Mouse (Mus musculus): ENCODE measurements around the gene Rcc1. TPM values are rescaled to one million over a fixed set of nuclear protein-coding genes. Genes with fewer than 3 reads are reported as not detected.

Rcc1 gene
- polyA plus RNA-seq, 1 experiment from 2014 or later = 79.4 TPM

DNA sequence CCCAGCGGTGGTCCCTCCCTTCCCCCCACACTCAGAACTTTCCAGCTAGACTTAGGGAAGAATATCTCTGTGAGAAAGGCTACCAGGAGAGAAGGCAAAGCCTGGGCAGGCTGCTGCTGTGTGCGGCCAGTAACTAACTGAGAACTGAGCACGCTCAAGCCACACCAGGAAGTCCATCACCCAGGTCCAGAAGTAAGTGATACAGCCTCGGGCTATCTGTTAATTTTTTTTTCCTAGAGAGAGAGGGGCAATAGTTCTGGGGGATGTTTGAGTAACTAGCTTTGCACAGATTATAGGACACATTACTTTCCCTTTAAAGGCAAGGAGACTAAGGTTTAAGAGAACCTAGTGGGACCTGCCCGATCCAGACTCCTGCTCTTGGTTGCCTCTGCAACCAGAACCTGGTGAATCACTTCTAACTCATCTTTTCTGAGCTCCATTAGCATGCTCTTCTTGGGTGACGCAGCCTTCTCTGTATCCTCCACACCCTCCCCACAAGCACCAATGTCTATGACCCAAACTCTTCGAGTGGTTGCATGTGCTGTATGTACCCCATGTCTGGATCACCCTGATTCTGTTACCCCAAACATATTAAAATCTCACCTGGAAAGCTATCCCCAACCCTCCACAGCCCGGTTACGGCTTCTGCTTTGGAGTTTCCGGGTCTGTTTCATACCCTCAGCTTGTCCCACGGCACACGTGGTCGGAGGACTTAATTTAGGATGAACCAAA, 8.8 kb downstream of the Rcc1 start:
- Histone ChIP-seq H3K36me3 (peaks cover 31% of the 10 kb centered on the region), H3K27ac (peak overlapping the region; percentile 90), H3K27me3 (no peaks in the 10 kb centered on the region), H3K4me1 (replicated peaks) (peaks cover 59% of the 10 kb centered on the region), H3K9ac (peak overlapping the region; percentile 92), H3K4me3 (replicated peaks) (peak overlapping the region; percentile 81), H3K4me2 (peak overlapping the region; percentile 86), H3K9me3 (replicated peaks) (no peaks in the 10 kb centered on the region)
- DNase-seq = no peak
- ATAC-seq (ENCODE audit: low read depth) = peak; percentile 35
- 3% methylated on average over 13 of the region's 13 CpGs for WGBS (ENCODE audit: insufficient replicate concordance)

DNA sequence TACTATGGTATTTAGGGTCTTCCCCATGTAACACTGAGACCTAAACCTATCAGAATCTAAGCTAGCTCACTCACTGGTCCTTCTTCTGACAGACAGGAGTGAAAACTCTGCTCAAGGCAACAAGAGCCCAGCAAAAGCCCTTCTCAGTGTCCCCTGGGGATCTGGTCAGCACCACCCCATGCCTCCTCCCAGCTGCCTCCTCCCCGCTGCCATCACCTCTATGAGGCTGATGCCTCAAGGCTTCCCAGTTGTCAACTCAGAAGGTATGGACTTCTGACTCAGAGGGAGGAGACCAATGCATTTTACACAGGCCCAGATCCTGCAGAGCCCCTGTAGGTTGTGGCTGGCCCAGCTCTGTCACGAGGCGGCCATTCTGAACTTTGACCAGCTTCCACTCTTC, 12.0 kb downstream of the Rcc1 start:
- peak overlapping the region; percentile 5; the same call in 1 of the 2 replicates for H3K4me2 ChIP-seq
- no peak overlapping the region for H3K27ac ChIP-seq
- DNase-seq (no peak), ATAC-seq (ENCODE audit: low read depth) (no peak)
- H3K27me3 ChIP-seq = no peaks in the 10 kb centered on the region
- 82% methylated on average over 3 of the region's 3 CpGs for WGBS (ENCODE audit: insufficient replicate concordance)
- H3K36me3 ChIP-seq = peaks cover 60% of the 10 kb centered on the region
- H3K4me1 ChIP-seq (replicated peaks) = peaks cover 51% of the 10 kb centered on the region
- H3K9me3 ChIP-seq (replicated peaks) = no peaks in the 10 kb centered on the region
- no peak overlapping the region; the same call in 1 of the 2 replicates for H3K9ac ChIP-seq
- H3K4me3 ChIP-seq (replicated peaks) = no peak overlapping the region

DNA sequence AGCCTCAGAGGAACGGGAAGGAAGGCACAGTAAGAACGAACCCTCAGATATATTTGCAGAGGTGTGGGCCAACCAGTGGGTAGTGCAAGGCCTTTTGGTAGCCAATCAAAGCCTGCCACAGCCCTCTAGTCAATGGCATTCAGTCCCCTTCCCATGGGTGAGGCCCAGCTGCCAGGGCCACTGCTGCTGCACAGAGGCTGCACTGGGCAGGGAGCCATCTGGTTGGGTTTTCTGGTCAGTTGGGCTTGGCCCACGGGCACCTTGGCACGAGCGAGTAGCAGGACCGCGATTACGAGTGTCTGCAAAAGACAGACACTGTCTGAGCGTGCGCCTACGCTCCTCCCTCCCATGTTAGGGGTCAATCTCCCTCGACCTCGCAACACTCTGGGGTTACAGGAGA, 14.5 kb downstream of the Rcc1 start:
- Histone ChIP-seq H3K9ac (no peak overlapping the region), H3K4me2 (no peak overlapping the region), H3K27ac (no peak overlapping the region), H3K9me3 (replicated peaks) (no peaks in the 10 kb centered on the region), H3K4me3 (replicated peaks) (no peak overlapping the region), H3K27me3 (no peaks in the 10 kb centered on the region), H3K36me3 (peaks cover 85% of the 10 kb centered on the region), H3K4me1 (replicated peaks) (peaks cover 43% of the 10 kb centered on the region)
- ATAC-seq (ENCODE audit: low read depth) (no peak), DNase-seq (no peak)
- WGBS (ENCODE audit: insufficient replicate concordance) = 89% methylated on average over 13 of the region's 13 CpGs

DNA sequence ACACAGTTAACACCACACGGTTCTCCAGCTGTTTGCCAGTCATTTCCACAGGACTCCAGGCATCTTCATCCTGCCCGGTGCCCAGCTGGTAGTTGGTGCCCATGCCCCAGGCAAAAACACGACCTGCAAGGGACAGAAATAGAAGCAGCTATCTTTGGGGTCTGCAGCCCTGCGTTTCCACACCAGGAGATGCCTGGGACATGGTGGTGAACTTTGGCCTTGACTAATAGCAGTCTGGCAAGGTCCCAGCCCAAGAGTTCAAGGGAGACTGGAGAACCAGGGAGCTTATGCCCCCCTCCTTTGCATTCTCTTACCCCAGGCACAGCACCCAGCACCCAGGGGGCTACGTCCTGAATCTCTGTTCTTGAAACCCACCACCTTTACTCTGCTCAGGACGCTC, 20.5 kb downstream of the Rcc1 start:
- Histone ChIP-seq H3K9me3 (replicated peaks) (no peaks in the 10 kb centered on the region), H3K36me3 (peaks cover 73% of the 10 kb centered on the region)
- no peak for DNase-seq

DNA sequence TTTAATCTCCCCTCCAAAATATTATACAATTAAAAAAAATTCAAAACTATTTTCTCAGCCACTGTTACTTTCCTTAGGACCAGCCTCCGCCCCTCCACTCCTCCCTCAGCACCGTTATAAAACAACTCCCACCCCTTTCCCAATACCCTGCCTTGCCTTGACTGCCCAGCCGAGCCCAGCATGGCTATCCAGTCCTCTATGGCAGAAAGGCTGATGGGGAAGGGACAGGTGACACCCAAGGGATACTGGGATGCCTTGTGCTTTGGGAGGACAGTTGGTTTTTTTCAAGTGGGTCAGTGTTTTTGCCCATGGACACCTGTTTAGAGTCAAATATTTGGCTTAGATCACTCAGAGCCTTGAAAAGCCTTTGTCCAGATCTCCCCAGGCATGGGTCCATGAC, 21.4 kb downstream of the Rcc1 start:
- no peak overlapping the region for H3K27ac ChIP-seq
- no peak overlapping the region for H3K4me3 ChIP-seq (replicated peaks)
- H3K36me3 ChIP-seq = peaks cover 63% of the 10 kb centered on the region
- 80% methylated on average over 3 of the region's 3 CpGs for WGBS (ENCODE audit: insufficient replicate concordance)
- peaks cover 53% of the 10 kb centered on the region for H3K4me1 ChIP-seq (replicated peaks)
- no peak overlapping the region for H3K9ac ChIP-seq
- H3K27me3 ChIP-seq = no peaks in the 10 kb centered on the region
- no peaks in the 10 kb centered on the region for H3K9me3 ChIP-seq (replicated peaks)
- DNase-seq (no peak), ATAC-seq (ENCODE audit: low read depth) (no peak)
- H3K4me2 ChIP-seq = no peak overlapping the region

More for the DNA sequence above, 20.5 kb downstream of the Rcc1 start:
- ATAC-seq (ENCODE audit: low read depth) = no peak
- no peak overlapping the region for H3K4me2 ChIP-seq
- peaks cover 47% of the 10 kb centered on the region for H3K4me1 ChIP-seq (replicated peaks)
- H3K27ac ChIP-seq = no peak overlapping the region
- no peaks in the 10 kb centered on the region for H3K27me3 ChIP-seq
- H3K4me3 ChIP-seq (replicated peaks) = no peak overlapping the region
- H3K9ac ChIP-seq = no peak overlapping the region
- 85% methylated on average over 6 of the region's 6 CpGs for WGBS (ENCODE audit: insufficient replicate concordance)

DNA sequence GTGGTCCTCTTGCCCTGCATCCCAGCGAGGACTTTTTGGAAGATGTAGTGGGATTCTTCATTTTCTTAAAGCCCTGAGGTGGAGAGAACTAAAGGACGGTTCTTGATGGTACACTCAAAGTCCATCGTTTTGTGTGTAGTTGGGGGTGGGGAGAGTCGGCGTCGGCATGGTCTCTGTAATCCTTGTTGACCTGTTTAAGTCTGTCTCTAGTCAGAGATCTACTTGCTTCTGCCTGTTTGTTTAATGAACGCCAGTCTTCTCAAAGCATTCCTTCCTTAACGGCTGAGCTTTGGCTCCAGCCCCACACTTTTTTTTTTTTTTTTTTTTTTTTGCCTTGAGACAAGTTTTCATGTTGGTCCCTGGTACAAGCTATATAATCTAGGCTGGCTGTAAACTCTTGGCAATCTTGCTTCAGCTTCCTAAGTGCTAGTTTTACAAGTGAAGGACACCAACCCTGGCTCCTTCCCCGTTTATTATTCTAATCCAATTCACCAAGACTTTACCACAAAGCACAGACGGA, 23.5 kb downstream of the Rcc1 start:
- DNase-seq (no peak), ATAC-seq (ENCODE audit: low read depth) (0 out of 2 replicates have a peak, but pooled peaks have one; percentile 1)
- H3K9me3 ChIP-seq (replicated peaks) = no peaks in the 10 kb centered on the region
- peaks cover 46% of the 10 kb centered on the region for H3K4me1 ChIP-seq (replicated peaks)
- H3K36me3 ChIP-seq = peaks cover 50% of the 10 kb centered on the region
- peak overlapping the region; percentile 76 for H3K4me3 ChIP-seq (replicated peaks)
- peak overlapping the region; percentile 95 for H3K4me2 ChIP-seq
- H3K27ac ChIP-seq = peak overlapping the region; percentile 89
- WGBS (ENCODE audit: insufficient replicate concordance) = 19% methylated on average over 10 of the region's 10 CpGs
- no peaks in the 10 kb centered on the region for H3K27me3 ChIP-seq
- H3K9ac ChIP-seq = peak overlapping the region; percentile 89

DNA sequence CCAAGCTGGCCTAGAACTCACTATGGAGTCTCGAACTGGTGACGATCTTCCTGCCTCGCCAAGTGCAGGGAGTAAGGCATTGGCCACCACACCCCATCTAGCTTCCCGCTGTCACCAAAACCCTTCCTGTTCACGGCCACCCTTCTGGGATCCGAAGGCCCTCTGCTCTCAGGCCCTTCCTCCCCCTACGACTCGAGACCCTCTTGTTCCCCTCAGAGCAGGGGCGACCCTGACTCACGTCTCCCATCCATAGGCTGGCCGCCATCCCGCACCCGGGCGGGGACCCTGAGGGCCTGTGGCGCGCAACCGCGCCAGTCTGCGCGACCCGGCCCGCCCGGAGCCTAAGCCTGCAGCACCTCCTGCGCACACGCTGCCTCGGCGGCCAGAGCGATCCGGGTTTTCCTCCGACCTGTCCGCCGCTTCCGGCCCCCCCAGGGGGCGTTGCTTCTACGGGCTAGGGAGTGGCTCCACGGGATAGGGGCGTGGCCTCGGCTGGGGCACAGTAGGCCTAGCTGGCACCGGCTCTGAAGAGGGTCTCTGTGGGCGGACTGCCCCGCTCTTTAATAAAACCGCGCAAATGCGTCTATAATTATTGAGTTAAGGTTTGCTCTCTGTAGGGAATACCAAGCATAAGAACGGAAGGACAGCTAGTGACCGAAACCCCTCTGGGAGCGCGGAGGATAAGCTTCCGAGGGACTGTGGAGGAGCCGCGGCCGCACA, 24.1 kb downstream of the Rcc1 start, which contains the start of gene Trnau1ap:
Gene Trnau1ap, minus strand, starts transcription at position 424 of the 720 bp plus-strand sequence.
- ATAC-seq (ENCODE audit: low read depth) (peak; percentile 96), DNase-seq (peak; percentile 94)
- no peaks in the 10 kb centered on the region for H3K27me3 ChIP-seq
- peak within 1 kb of the TSS; percentile 95 for H3K4me2 ChIP-seq
- WGBS (ENCODE audit: insufficient replicate concordance) = under 1% methylated on average over 52 of the region's 52 CpGs
- peaks cover 46% of the 10 kb centered on the region for H3K4me1 ChIP-seq (replicated peaks)
- H3K9ac ChIP-seq = peak within 1 kb of the TSS; percentile 89
- H3K27ac ChIP-seq = peak within 1 kb of the TSS; percentile 89
- peak within 1 kb of the TSS; percentile 76 for H3K4me3 ChIP-seq (replicated peaks)
- no peaks in the 10 kb centered on the region for H3K9me3 ChIP-seq (replicated peaks)
- peaks cover 49% of the 10 kb centered on the region for H3K36me3 ChIP-seq

DNA sequence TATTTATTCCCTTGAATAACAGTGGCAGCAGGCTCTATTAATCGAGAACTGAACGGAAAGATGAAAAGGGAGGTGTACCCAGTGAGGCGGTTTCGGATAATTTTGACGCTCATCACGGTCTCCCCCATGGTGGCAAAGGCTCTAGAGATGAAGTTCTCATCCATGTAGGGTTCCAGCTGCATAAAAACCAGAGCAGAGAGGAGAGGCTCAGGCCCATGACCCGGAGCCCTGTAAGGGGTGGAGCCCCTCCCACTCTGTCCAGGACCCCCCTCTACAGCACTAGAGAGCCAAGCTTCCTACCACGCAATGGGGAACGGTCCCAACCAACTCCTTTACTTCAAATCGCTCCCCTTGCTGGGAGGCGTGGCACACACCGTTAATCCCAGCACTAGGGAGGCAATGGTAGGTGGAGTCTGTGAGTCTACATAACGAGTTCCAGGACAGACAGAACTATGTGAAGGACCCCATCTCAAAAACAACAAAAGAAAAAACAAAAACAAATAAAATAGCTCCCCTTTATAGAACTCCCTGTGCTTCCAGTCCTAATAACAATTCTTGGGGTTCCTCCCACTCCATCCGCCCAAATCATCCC, 24.9 kb downstream of the Rcc1 start:
- WGBS (ENCODE audit: insufficient replicate concordance) = 47% methylated on average over 14 of the region's 14 CpGs
- peaks cover 49% of the 10 kb centered on the region for H3K36me3 ChIP-seq
- H3K27me3 ChIP-seq = no peaks in the 10 kb centered on the region
- H3K27ac ChIP-seq = peak overlapping the region; percentile 89
- H3K9ac ChIP-seq = peak overlapping the region; percentile 89
- H3K4me1 ChIP-seq (replicated peaks) = peaks cover 43% of the 10 kb centered on the region
- H3K4me3 ChIP-seq (replicated peaks) = peak overlapping the region; percentile 76
- DNase-seq = no peak
- H3K9me3 ChIP-seq (replicated peaks) = no peaks in the 10 kb centered on the region
- H3K4me2 ChIP-seq = peak overlapping the region; percentile 95
- ATAC-seq (ENCODE audit: low read depth) = no peak

DNA sequence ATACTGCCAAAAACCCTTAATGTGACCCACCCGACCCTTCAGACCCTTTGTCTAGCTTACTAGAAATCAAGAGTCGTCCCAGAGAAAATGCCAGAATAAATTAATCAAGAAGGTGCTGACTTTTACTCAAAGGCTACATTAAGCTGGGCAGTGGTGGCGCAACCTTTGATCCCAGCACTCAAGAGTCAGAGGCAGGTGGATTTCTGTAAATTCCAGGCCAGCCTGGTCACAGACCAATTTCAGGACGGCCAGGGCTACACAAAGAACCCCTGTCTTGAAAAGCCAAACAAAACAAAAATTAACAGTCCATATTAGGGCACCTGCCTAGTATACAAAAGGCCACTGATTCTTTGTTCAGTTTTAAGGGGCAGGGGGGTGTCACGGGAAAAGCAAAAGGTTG, 26.9 kb downstream of the Rcc1 start:
- Histone ChIP-seq H3K27me3 (no peaks in the 10 kb centered on the region), H3K9ac (no peak overlapping the region), H3K27ac (no peak overlapping the region), H3K4me2 (no peak overlapping the region), H3K9me3 (replicated peaks) (no peaks in the 10 kb centered on the region), H3K4me3 (replicated peaks) (no peak overlapping the region), H3K36me3 (peaks cover 43% of the 10 kb centered on the region), H3K4me1 (replicated peaks) (peaks cover 35% of the 10 kb centered on the region)
- no peak for ATAC-seq (ENCODE audit: low read depth)
- WGBS (ENCODE audit: insufficient replicate concordance) = 71% methylated on average over 5 of the region's 5 CpGs
- no peak for DNase-seq

DNA sequence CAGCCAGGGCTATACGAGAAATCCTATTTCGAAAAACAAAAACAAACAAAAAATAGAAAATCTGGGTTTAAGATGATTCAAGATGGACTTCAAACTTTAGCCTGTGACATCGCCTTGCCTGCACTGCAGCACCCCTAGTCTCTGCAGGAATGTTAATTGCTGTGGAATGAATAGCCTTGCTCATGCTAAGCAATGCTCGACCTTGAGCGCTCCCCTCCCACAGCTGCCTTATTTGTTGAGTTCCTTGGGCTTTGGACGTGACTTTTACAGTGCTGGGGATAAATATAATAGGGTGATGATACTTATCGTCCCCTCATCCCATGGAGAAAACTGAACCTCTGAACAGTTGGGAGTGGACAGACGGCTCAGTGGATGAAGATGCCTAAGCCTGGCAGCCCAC, 37.7 kb downstream of the Rcc1 start:
- 88% methylated on average over 8 of the region's 8 CpGs for WGBS (ENCODE audit: insufficient replicate concordance)
- no peak for ATAC-seq (ENCODE audit: low read depth)
- no peak overlapping the region for H3K4me3 ChIP-seq (replicated peaks)
- H3K9ac ChIP-seq = no peak overlapping the region
- peaks cover 4% of the 10 kb centered on the region for H3K4me1 ChIP-seq (replicated peaks)
- H3K27ac ChIP-seq = no peak overlapping the region
- peaks cover 71% of the 10 kb centered on the region for H3K36me3 ChIP-seq
- no peak for DNase-seq
- no peaks in the 10 kb centered on the region for H3K9me3 ChIP-seq (replicated peaks)
- no peak overlapping the region for H3K4me2 ChIP-seq
- H3K27me3 ChIP-seq = no peaks in the 10 kb centered on the region

DNA sequence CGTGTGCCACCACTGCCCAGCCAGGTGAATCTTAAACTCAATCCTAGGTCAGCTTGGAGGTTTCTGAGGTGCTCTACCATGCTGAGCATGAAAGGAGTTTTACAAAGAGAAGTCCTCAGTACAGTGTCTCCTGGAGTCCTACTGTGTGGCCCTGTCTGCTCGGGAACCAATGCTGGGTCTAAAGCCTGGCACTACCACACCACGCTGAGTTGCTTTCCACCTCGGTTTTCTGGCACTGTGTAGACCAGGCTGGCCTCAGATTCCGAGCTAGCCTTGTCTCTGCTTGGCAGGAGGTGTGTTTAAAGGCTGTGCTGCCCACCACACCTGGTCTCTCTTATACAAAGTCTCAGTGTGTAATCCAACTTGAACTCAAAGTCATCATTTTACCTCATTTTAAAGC, 40.8 kb downstream of the Rcc1 start:
- no peak overlapping the region for H3K4me2 ChIP-seq
- no peaks in the 10 kb centered on the region for H3K27me3 ChIP-seq
- no peaks in the 10 kb centered on the region for H3K9me3 ChIP-seq (replicated peaks)
- H3K4me3 ChIP-seq (replicated peaks) = no peak overlapping the region
- peaks cover 62% of the 10 kb centered on the region for H3K36me3 ChIP-seq
- ATAC-seq (ENCODE audit: low read depth) (no peak), DNase-seq (no peak)
- 74% methylated on average over 5 of the region's 5 CpGs for WGBS (ENCODE audit: insufficient replicate concordance)
- H3K4me1 ChIP-seq (replicated peaks) = peaks cover 24% of the 10 kb centered on the region
- H3K9ac ChIP-seq = no peak overlapping the region
- peak overlapping the region; percentile 24; the same call in 1 of the 2 replicates for H3K27ac ChIP-seq
